Mouse (Mus musculus) cerebellum, adult 9-10 months (tissue): Measurements from ENCODE around the gene Arhgap6.
"Not testable (repeated sequence)": the region's sequence is repeated elsewhere in the genome, so short reads cannot be mapped to it uniquely, and the experiment has no call there.

ENCODE experiments used
- DNase-seq: peaks from one replicate; pipeline ENCODE4 v3.0.0; 2022

Arhgap6 gene

GRCm38 (mm10) chrX:169319066-169319760 lies 524.3 kb downstream of the Arhgap6 start:
- no peak for DNase-seq

- DNase-seq: peak; percentile 83
Measured at GRCm38 (mm10) chrX:169319945-169320667, 525.2 kb downstream of the Arhgap6 start, which contains the start of gene Hccs. Hccs (minus strand) TSS chrX:169320372.

GRCm38 (mm10) chrX:169320668-169321005 lies 525.7 kb downstream of the Arhgap6 start:
- DNase-seq: not testable (repeated sequence)

- DNase-seq: no peak
Measured at GRCm38 (mm10) chrX:169325929-169326595, 531.2 kb downstream of the Arhgap6 start.

GRCm38 (mm10) chrX:169332264-169332663 lies 537.4 kb downstream of the Arhgap6 start:
- DNase-seq: no peak

- DNase-seq: no peak
Measured at GRCm38 (mm10) chrX:169337559-169337958, 542.7 kb downstream of the Arhgap6 start.

GRCm38 (mm10) chrX:169338213-169338612 lies 543.3 kb downstream of the Arhgap6 start:
- DNase-seq: no peak
